Mouse (Mus musculus) neural tube, embryonic 11.5 days (tissue): Measurements from ENCODE around the gene Trmo. TPM values are rescaled to one million over a fixed set of nuclear protein-coding genes. Genes with fewer than 3 reads are reported as not detected.
A peak's percentile ranks its signal among the peaks of the same experiment; 100 is the strongest.

ENCODE experiments used
- ATAC-seq: fragments of 200-750 bp; cut with Nextera tagmentation; 2 replicates; pipeline ENCODE4 v1.8.0; 2017; ENCODE audit warnings: moderate number of reproducible peaks, mild to moderate bottlenecking, moderate TSS enrichment, moderate library complexity; ENCODE audit not compliant: insufficient read depth, low FRiP score, low TSS enrichment
- DNase-seq: peaks from one replicate; pipeline ENCODE4 v3.0.0-alpha.2; 2015; ENCODE audit warnings: low spot score
- H3K27ac ChIP-seq: fragments of 300-500 bp; sonication (generic); 2 replicates; pipeline ENCODE4 v1.5.1; 2014; ENCODE audit warnings: low read depth, mild to moderate bottlenecking, low read length
- H3K27me3 ChIP-seq: fragments of 300-500 bp; sonication (generic); 2 replicates; pipeline ENCODE4 v1.6.1; 2014; ENCODE audit warnings: mild to moderate bottlenecking, low read length, mixed read lengths; ENCODE audit not compliant: control insufficient read depth, insufficient read depth
- H3K36me3 ChIP-seq: fragments of 300-500 bp; sonication (generic); 2 replicates; pipeline ENCODE4 v1.6.1; 2014; ENCODE audit warnings: mild to moderate bottlenecking, low read length, moderate library complexity, mixed read lengths; ENCODE audit not compliant: control insufficient read depth, insufficient read depth
- H3K4me1 ChIP-seq: fragments of 300-500 bp; sonication (generic); 2 replicates; pipeline ENCODE4 v1.6.1; 2014; ENCODE audit warnings: low read length, mixed read lengths; ENCODE audit not compliant: control insufficient read depth, insufficient read depth
- H3K4me2 ChIP-seq: fragments of 300-500 bp; sonication (generic); 2 replicates; pipeline ENCODE4 v1.6.1; 2014; ENCODE audit warnings: low read depth, mild to moderate bottlenecking, moderate library complexity
- H3K4me3 ChIP-seq: fragments of 300-500 bp; sonication (generic); 2 replicates; pipeline ENCODE4 v1.5.1; 2014; ENCODE audit warnings: low read depth, low read length
- H3K9ac ChIP-seq: fragments of 300-500 bp; sonication (generic); 2 replicates; pipeline ENCODE4 v1.6.1; 2014; ENCODE audit warnings: mild to moderate bottlenecking, low read length
- H3K9me3 ChIP-seq: fragments of 300-500 bp; sonication (generic); 2 replicates; pipeline ENCODE4 v1.6.1; 2016; ENCODE audit warnings: low read length; ENCODE audit not compliant: control insufficient read depth
- WGBS: fragments of 180-500 bp; shearing (Covaris S2); extraction: QIAGEN DNeasy Blood & Tissue Kit; methylation state at CpG from one replicate; pipeline ENCODE4 v1.1.7; 2014; 5-methylcytosine and 5-hydroxymethylcytosine counted together
- polyA plus RNA-seq: library from polyadenylated mRNA; unstranded; fragments of >200 nt; fragmentation: Nextera tagmentation; extraction: Ambion mirVana; gene quantifications from 2 replicates; pipeline ENCODE4 v1.2.1, GENCODE M21; 2014

The Trmo gene
- polyA plus RNA-seq, result 10.5 TPM in 2 replicates

- no peaks in the 10 kb centered on the region for H3K9me3 ChIP-seq
- WGBS, result under 1% methylated on average over 56 of the region's 56 CpGs
- DNase-seq (peak; percentile 97), ATAC-seq (peak; percentile 96)
- peak within 1 kb of the TSS; percentile 82 for H3K27ac ChIP-seq
- H3K27me3 ChIP-seq, result no peaks in the 10 kb centered on the region
- peak within 1 kb of the TSS; percentile 59 for H3K4me3 ChIP-seq
- H3K4me1 ChIP-seq, result no peaks in the 10 kb centered on the region
- H3K36me3 ChIP-seq, result no peaks in the 10 kb centered on the region
- peak within 1 kb of the TSS; percentile 89 for H3K9ac ChIP-seq
- H3K4me2 ChIP-seq, result peak within 1 kb of the TSS; percentile 61
Observed at GRCm38 (mm10) chr4:46389013-46389611, at the start of gene Trmo. Gene Trmo (minus strand): TSS chr4:46389437.

GRCm38 (mm10) chr4:46432339-46433036 is 43.3 kb upstream of the Trmo start:
- Histone ChIP-seq H3K4me2 (no peak overlapping the region), H3K4me3 (no peak overlapping the region), H3K36me3 (no peaks in the 10 kb centered on the region), H3K9me3 (no peaks in the 10 kb centered on the region), H3K4me1 (no peaks in the 10 kb centered on the region), H3K27ac (no peak overlapping the region), H3K27me3 (no peaks in the 10 kb centered on the region), H3K9ac (no peak overlapping the region)
- ATAC-seq (no peak), DNase-seq (no peak)
- WGBS, result 86% methylated on average over 12 of the region's 12 CpGs

GRCm38 (mm10) chr4:46428903-46429499 is 39.8 kb upstream of the Trmo start:
- H3K9me3 ChIP-seq, result no peaks in the 10 kb centered on the region
- H3K4me1 ChIP-seq, result no peaks in the 10 kb centered on the region
- WGBS, result 64% methylated on average over 10 of the region's 10 CpGs
- H3K27me3 ChIP-seq, result no peaks in the 10 kb centered on the region
- no peak overlapping the region for H3K9ac ChIP-seq
- H3K4me2 ChIP-seq, result no peak overlapping the region
- no peak for DNase-seq
- no peak for ATAC-seq
- H3K4me3 ChIP-seq, result no peak overlapping the region
- no peak overlapping the region for H3K27ac ChIP-seq
- H3K36me3 ChIP-seq, result no peaks in the 10 kb centered on the region

- H3K9me3 ChIP-seq, result no peaks in the 10 kb centered on the region
Observed at GRCm38 (mm10) chr4:46422625-46423024, 33.4 kb upstream of the Trmo start.

GRCm38 (mm10) chr4:46418851-46419250 is 29.6 kb upstream of the Trmo start:
- WGBS, result 82% methylated on average over 9 of the region's 9 CpGs
- no peak overlapping the region for H3K4me3 ChIP-seq
- no peak overlapping the region for H3K4me2 ChIP-seq
- no peaks in the 10 kb centered on the region for H3K27me3 ChIP-seq
- no peak for ATAC-seq
- H3K36me3 ChIP-seq, result no peaks in the 10 kb centered on the region
- H3K27ac ChIP-seq, result no peak overlapping the region
- H3K9me3 ChIP-seq, result no peaks in the 10 kb centered on the region
- H3K9ac ChIP-seq, result no peak overlapping the region
- no peak for DNase-seq
- no peaks in the 10 kb centered on the region for H3K4me1 ChIP-seq

More at GRCm38 (mm10) chr4:46422625-46423024, 33.4 kb upstream of the Trmo start:
- no peaks in the 10 kb centered on the region for H3K36me3 ChIP-seq
- no peak overlapping the region for H3K9ac ChIP-seq
- no peak overlapping the region for H3K4me2 ChIP-seq
- DNase-seq (no peak), ATAC-seq (no peak)
- H3K4me1 ChIP-seq, result no peaks in the 10 kb centered on the region
- H3K27ac ChIP-seq, result no peak overlapping the region
- H3K27me3 ChIP-seq, result no peaks in the 10 kb centered on the region
- WGBS, result 69% methylated on average over 8 of the region's 8 CpGs
- no peak overlapping the region for H3K4me3 ChIP-seq

GRCm38 (mm10) chr4:46417491-46417890 is 28.3 kb upstream of the Trmo start:
- WGBS, result 68% methylated on average over 3 of the region's 3 CpGs

GRCm38 (mm10) chr4:46413406-46413805 is 24.2 kb upstream of the Trmo start, which contains the start of gene Hemgn:
Gene Hemgn (minus strand): TSS chr4:46413506.
- H3K36me3 ChIP-seq, result no peaks in the 10 kb centered on the region
- H3K4me2 ChIP-seq, result no peak within 1 kb of the TSS
- ATAC-seq (no peak), DNase-seq (no peak)
- no peaks in the 10 kb centered on the region for H3K9me3 ChIP-seq
- no peaks in the 10 kb centered on the region for H3K4me1 ChIP-seq
- H3K27ac ChIP-seq, result no peak within 1 kb of the TSS
- no peaks in the 10 kb centered on the region for H3K27me3 ChIP-seq
- 78% methylated on average over 7 of the region's 7 CpGs for whole genome bisulfite sequencing
- H3K4me3 ChIP-seq, result no peak within 1 kb of the TSS
- H3K9ac ChIP-seq, result no peak within 1 kb of the TSS

More at GRCm38 (mm10) chr4:46417491-46417890, 28.3 kb upstream of the Trmo start:
- Histone ChIP-seq H3K4me2 (no peak overlapping the region), H3K9me3 (no peaks in the 10 kb centered on the region), H3K27me3 (no peaks in the 10 kb centered on the region), H3K4me1 (no peaks in the 10 kb centered on the region), H3K36me3 (no peaks in the 10 kb centered on the region), H3K27ac (no peak overlapping the region), H3K4me3 (no peak overlapping the region), H3K9ac (no peak overlapping the region)
- no peak for ATAC-seq
- no peak for DNase-seq

GRCm38 (mm10) chr4:46412113-46412512 is 22.9 kb upstream of the Trmo start:
- no peaks in the 10 kb centered on the region for H3K9me3 ChIP-seq
- H3K9ac ChIP-seq, result no peak overlapping the region
- WGBS, result 67% methylated on average over 1 of the region's 1 CpGs
- DNase-seq (no peak), ATAC-seq (no peak)
- no peaks in the 10 kb centered on the region for H3K36me3 ChIP-seq
- H3K27ac ChIP-seq, result no peak overlapping the region
- no peak overlapping the region for H3K4me2 ChIP-seq
- H3K27me3 ChIP-seq, result no peaks in the 10 kb centered on the region
- H3K4me1 ChIP-seq, result no peaks in the 10 kb centered on the region
- H3K4me3 ChIP-seq, result no peak overlapping the region
